Mouse (Mus musculus): ENCODE measurements around the gene Slitrk6. TPM values are rescaled to one million over a fixed set of nuclear protein-coding genes. Genes with fewer than 3 reads are reported as not detected.

Slitrk6 gene
- polyA plus RNA-seq, 1 experiment, result 0.02 TPM

- 85% methylated on average over 1 of the region's 1 CpGs for WGBS
- no peaks in the 10 kb centered on the region for H3K36me3 ChIP-seq (ENCODE audit: control insufficient read depth, insufficient read depth, low read length)
- no peak for TF ChIP-seq POLR2A (IDR thresholded peaks at IDR 0.05; ENCODE audit: low read depth, low read length)
- TF ChIP-seq CTCF (IDR thresholded peaks at IDR 0.05; ENCODE audit: extremely low read depth, insufficient read depth, insufficient read length, insufficient replicate concordance), result no peak
- H3K4me1 ChIP-seq (ENCODE audit: control insufficient read depth, insufficient read depth, insufficient read length), result no peaks in the 10 kb centered on the region
- no peak overlapping the region for H3K27ac ChIP-seq (ENCODE audit: insufficient read depth, low read length)
- no peak for DNase-seq (ENCODE audit: low read depth in 1 of 2, low spot score in 2 of 2)
- H3K27me3 ChIP-seq (ENCODE audit: control insufficient read depth, insufficient read depth, low read length), result no peaks in the 10 kb centered on the region
- H3K4me3 ChIP-seq (ENCODE audit: extremely low read depth, insufficient read depth, insufficient read length), result no peak overlapping the region
Measured at GRCm38 (mm10) chr14:110739368-110739767, 15.6 kb downstream of the Slitrk6 start.

- H3K4me3 ChIP-seq (ENCODE audit: extremely low read depth, insufficient read depth, insufficient read length), result no peak overlapping the region
- H3K4me1 ChIP-seq (ENCODE audit: control insufficient read depth, insufficient read depth, insufficient read length), result no peaks in the 10 kb centered on the region
- H3K27ac ChIP-seq (ENCODE audit: insufficient read depth, low read length), result no peak overlapping the region
- 40% methylated on average over 4 of the region's 4 CpGs for WGBS
- no peak for TF ChIP-seq CTCF (IDR thresholded peaks at IDR 0.05; ENCODE audit: extremely low read depth, insufficient read depth, insufficient read length, insufficient replicate concordance)
- no peak for TF ChIP-seq POLR2A (IDR thresholded peaks at IDR 0.05; ENCODE audit: low read depth, low read length)
- H3K36me3 ChIP-seq (ENCODE audit: control insufficient read depth, insufficient read depth, low read length), result no peaks in the 10 kb centered on the region
- no peaks in the 10 kb centered on the region for H3K27me3 ChIP-seq (ENCODE audit: control insufficient read depth, insufficient read depth, low read length)
- DNase-seq (ENCODE audit: low read depth in 1 of 2, low spot score in 2 of 2), result no peak
Measured at GRCm38 (mm10) chr14:110728344-110728910, 26.5 kb downstream of the Slitrk6 start.

DNA sequence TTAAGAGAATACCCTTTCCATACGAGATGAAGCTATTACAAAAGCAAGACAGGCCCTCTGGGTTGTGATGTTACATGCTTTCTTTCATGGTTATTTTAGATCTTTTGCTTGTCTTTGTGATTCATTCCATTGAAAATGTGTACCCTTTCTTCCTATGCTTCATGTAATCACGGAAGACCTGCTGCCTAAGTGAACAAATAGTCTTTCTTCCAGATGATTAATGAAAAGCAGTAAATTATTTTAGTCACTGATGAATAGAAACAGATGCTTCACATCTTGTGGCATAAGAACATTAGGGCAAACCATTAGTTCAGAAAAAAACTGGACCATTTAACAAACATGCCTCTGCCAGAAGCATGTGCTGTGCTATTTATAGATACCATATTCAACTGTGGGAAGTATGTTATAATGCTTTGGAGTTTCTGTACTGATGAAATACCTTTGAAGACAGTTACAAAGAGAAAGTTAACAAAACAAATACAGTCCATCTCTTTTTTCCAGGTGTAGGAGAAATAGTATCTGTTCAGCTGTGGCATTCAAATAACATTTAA is 30.8 kb downstream of the Slitrk6 start:
- no peak for TF ChIP-seq CTCF (IDR thresholded peaks at IDR 0.05; ENCODE audit: extremely low read depth, insufficient read depth, insufficient read length, insufficient replicate concordance)
- no peak for TF ChIP-seq POLR2A (IDR thresholded peaks at IDR 0.05; ENCODE audit: low read depth, low read length)
- H3K4me1 ChIP-seq (ENCODE audit: control insufficient read depth, insufficient read depth, insufficient read length), result no peaks in the 10 kb centered on the region
- H3K27me3 ChIP-seq (ENCODE audit: control insufficient read depth, insufficient read depth, low read length), result no peaks in the 10 kb centered on the region
- no peak for DNase-seq (ENCODE audit: low read depth in 1 of 2, low spot score in 2 of 2)
- no peak overlapping the region for H3K4me3 ChIP-seq (ENCODE audit: extremely low read depth, insufficient read depth, insufficient read length)
- H3K27ac ChIP-seq (ENCODE audit: insufficient read depth, low read length), result no peak overlapping the region
- H3K36me3 ChIP-seq (ENCODE audit: control insufficient read depth, insufficient read depth, low read length), result no peaks in the 10 kb centered on the region
- 58% methylated on average over 2 of the region's 2 CpGs for WGBS

Data from spleen, adult 2 months (tissue).